Mouse (Mus musculus) erythroblast, adult 5-6 weeks (primary cell): ENCODE measurements around the gene Secisbp2. TPM values are rescaled to one million over a fixed set of nuclear protein-coding genes. Genes with fewer than 3 reads are reported as not detected.
A peak's percentile ranks its signal among the peaks of the same experiment; 100 is the strongest.

Source experiments
- ATAC-seq: replicated peaks from 2 replicates; pipeline ENCODE4 v1.8.0; 2016; ENCODE audit warnings: moderate number of reproducible peaks, mild to moderate bottlenecking, moderate TSS enrichment, inconsistent platforms; ENCODE audit not compliant: poor library complexity, low FRiP score, severe bottlenecking
- total RNA-seq, 2 experiments: library from RNA; stranded (forward) in 1 of 2; stranded (reverse) in 1 of 2; fragments of 150-400 nt in 1 of 2; fragments of 200-764, 138-1000 nt in 1 of 2; gene quantifications; 2 replicates each; pipeline versions ENCODE4 v1.2.3 to v1.2.4; 2015 to 2017; ENCODE audit warnings: low replicate concordance in 2 of 2

Secisbp2 gene
- total RNA-seq, 2 experiments from 2014 or later, result 1.3 to 6.4 TPM

DNA sequence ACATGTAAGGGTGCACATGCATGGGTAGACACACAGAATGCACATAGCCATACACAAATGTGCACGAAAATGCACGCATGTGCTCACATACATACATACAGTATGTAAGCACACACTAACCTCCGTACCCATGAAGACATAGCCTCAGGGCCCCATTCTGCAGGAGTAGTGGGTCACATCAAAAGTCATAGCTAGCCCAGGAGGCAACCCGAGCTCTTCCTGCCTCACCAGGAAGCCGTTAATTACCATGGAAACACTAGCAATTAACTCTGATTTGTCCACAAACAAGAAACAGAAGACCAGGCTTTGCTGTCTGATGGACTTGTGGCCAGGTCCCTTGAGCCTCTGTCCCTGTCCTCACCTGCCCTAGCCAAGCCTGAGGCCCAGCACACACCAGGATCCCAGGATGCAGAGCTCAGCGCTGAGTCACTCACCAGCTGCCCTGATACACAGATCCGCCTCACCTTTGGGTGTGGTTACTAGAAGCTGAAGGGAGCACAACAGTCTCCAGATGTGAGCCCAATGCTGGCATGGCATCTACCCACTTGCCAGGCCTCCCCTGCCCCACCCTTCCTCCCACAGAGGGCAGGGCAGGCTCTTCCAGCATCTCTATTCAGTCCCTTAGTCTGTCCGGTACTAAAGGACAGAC is 74.6 kb downstream of the Secisbp2 start:
- peak; percentile 74 for ATAC-seq

DNA sequence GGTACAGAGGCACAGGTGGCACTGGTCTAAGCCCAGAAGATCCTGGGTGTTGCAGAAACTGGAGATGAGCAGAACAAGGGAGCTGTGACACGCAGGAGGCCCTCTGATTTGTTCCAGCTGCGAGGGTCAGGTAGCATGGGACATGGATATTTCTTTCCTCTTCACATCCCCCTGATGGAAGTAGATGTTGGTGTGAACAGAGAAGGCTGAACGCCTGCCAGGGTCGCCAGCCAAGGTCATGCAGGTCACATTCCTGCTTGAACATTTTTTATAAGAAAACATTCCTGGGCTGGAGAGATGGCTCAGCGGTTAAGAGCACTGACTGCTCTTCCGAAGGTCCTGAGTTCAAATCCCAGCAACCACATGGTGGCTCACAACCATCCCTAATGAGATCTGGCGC is 75.9 kb downstream of the Secisbp2 start:
- ATAC-seq, result no peak

GRCm38 (mm10) chr13:51729887-51730361 is 78.4 kb downstream of the Secisbp2 start:
- ATAC-seq, result no peak

DNA sequence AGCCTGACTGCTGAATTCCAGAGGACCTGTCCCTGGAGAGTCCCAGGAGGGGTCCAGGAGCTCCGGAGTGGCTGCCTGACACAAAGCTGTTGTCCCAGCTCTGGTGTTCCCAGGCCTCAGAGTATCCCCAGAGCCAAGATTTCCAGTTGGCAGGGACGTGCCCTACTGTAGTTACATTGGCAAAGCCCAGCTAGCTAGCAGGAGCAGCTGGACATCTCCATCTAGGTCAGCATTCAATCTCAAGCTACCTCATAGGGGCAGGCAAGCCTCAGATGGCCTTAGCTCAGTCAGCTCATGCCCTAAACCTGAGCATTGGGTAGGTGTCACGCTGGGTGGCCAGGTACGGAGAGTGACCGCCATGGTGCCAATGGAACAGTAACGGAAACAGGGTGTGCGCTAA is 80.0 kb downstream of the Secisbp2 start:
- no peak for ATAC-seq

DNA sequence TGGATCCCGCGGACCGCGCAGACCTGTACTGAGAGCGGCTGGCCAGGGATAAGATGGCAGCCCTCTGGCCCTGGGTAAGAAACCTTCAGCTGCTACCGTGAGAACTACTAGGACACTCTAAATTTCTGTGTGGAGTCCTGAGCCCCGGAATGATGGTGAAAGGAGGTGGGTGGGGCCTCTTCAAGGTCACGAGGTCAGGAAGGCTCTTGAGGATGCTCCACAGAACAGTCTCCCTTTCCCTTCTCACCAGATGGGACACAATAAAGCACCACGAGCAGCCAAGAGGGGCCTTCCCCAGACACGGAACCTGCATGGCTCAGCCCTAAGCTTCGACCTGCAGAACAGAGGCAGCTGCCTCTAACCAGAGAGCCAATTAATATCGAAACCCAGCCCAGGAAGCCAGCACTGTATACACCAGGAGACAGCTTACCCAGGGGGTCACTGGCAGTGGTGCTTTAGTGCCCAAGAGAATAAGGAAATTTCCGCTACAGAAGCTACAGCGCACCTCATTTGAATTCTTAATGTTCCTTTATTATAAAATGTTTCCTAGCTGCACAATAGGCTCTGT is 80.7 kb downstream of the Secisbp2 start:
- no peak for ATAC-seq

Other genes starting within 250 kb of the Secisbp2 start
- gene S1pr3, start 243.1 kb upstream of the Secisbp2 start, total RNA-seq (2015; ENCODE audit: low replicate concordance), result 0.38 and 0.84 TPM in 2 replicates
- gene S1pr3, start 243.1 kb upstream of the Secisbp2 start, total RNA-seq (2017; ENCODE audit: low replicate concordance), result 0.42 and 0.68 TPM in 2 replicates
- not detected in 2 replicates for gene Shc3, start 82.3 kb upstream of the Secisbp2 start, total RNA-seq (2015; ENCODE audit: low replicate concordance)
- not detected in 2 replicates for gene Shc3, start 82.3 kb upstream of the Secisbp2 start, total RNA-seq (2017; ENCODE audit: low replicate concordance)
- 133 and 189 TPM in 2 replicates for gene Cks2, start 6.5 kb upstream of the Secisbp2 start, total RNA-seq (2015; ENCODE audit: low replicate concordance)
- gene Cks2, start 6.5 kb upstream of the Secisbp2 start, total RNA-seq (2017; ENCODE audit: low replicate concordance), result 54.9 and 108 TPM in 2 replicates
- gene Sema4d, start 142.1 kb downstream of the Secisbp2 start, total RNA-seq (2015; ENCODE audit: low replicate concordance), result 14.8 and 18.8 TPM in 2 replicates
- gene Sema4d, start 142.1 kb downstream of the Secisbp2 start, total RNA-seq (2017; ENCODE audit: low replicate concordance), result 6.5 and 7.1 TPM in 2 replicates
- gene Gadd45g, start 195.0 kb downstream of the Secisbp2 start, total RNA-seq (2015; ENCODE audit: low replicate concordance), result not detected in 2 replicates
- gene Gadd45g, start 195.0 kb downstream of the Secisbp2 start, total RNA-seq (2017; ENCODE audit: low replicate concordance), result 1.2 and 4.2 TPM in 2 replicates